Mouse (Mus musculus) midbrain, postnatal 0 days (tissue): Measurements from ENCODE around the gene Nebl. TPM values are rescaled to one million over a fixed set of nuclear protein-coding genes. Genes with fewer than 3 reads are reported as not detected.

ENCODE experiments used
- ATAC-seq: fragments of 200-750 bp; cut with Nextera tagmentation; 2 replicates; pipeline ENCODE4 v1.8.0; 2017; ENCODE audit warnings: moderate number of reproducible peaks, mild to moderate bottlenecking, moderate TSS enrichment, moderate library complexity; ENCODE audit not compliant: low FRiP score
- DNase-seq: peaks from one replicate; pipeline ENCODE4 v3.0.0-alpha.2; 2015; ENCODE audit warnings: low spot score
- H3K27ac ChIP-seq: fragments of 300-500 bp; sonication (generic); 2 replicates; pipeline ENCODE4 v1.5.1; 2014; ENCODE audit warnings: low read depth, mild to moderate bottlenecking, low read length, mixed read lengths
- H3K27me3 ChIP-seq: fragments of 300-500 bp; sonication (generic); 2 replicates; pipeline ENCODE4 v1.6.1; 2014; ENCODE audit warnings: low read length, control low read depth, mixed read lengths; ENCODE audit not compliant: insufficient read depth
- H3K36me3 ChIP-seq: fragments of 300-500 bp; sonication (generic); 2 replicates; pipeline ENCODE4 v1.6.1; 2014; ENCODE audit warnings: low read length, control low read depth, mixed read lengths; ENCODE audit not compliant: insufficient read depth
- H3K4me1 ChIP-seq: fragments of 300-500 bp; sonication (generic); 2 replicates; pipeline ENCODE4 v1.6.1; 2014; ENCODE audit warnings: mild to moderate bottlenecking, control low read depth, antibody characterized with exemption, low read length, mixed read lengths; ENCODE audit not compliant: insufficient read depth
- H3K4me2 ChIP-seq: fragments of 300-500 bp; sonication (generic); 2 replicates; pipeline ENCODE4 v1.6.1; 2014; ENCODE audit warnings: low read depth, mild to moderate bottlenecking, low read length, mixed read lengths; ENCODE audit not compliant: poor library complexity, severe bottlenecking
- H3K4me3 ChIP-seq: fragments of 300-500 bp; sonication (generic); 2 replicates; pipeline ENCODE4 v1.5.1; 2014; ENCODE audit warnings: low read depth, mild to moderate bottlenecking, low read length, moderate library complexity
- H3K9ac ChIP-seq: fragments of 300-500 bp; sonication (generic); replicated peaks from 2 replicates; pipeline ENCODE4 v1.6.1; 2014; ENCODE audit warnings: mild to moderate bottlenecking, low read length, moderate library complexity, mixed read lengths; ENCODE audit not compliant: poor library complexity, severe bottlenecking
- H3K9me3 ChIP-seq: fragments of 300-500 bp; sonication (generic); 2 replicates; pipeline ENCODE4 v1.6.1; 2016; ENCODE audit warnings: low read length, control low read depth
- CTCF ChIP-seq: IDR thresholded peaks from 2 replicates; pipeline ENCODE4 v1.5.1; 2016; ENCODE audit warnings: antibody characterized with exemption, mild to moderate bottlenecking
- WGBS: fragments of 180-500 bp; shearing (Covaris S2); extraction: QIAGEN DNeasy Blood & Tissue Kit; methylation state at CpG from one replicate; pipeline ENCODE4 v1.1.7; 2014; 5-methylcytosine and 5-hydroxymethylcytosine counted together
- polyA plus RNA-seq: library from polyadenylated mRNA; unstranded; fragments of >200 nt; fragmentation: Nextera tagmentation; extraction: Ambion mirVana; gene quantifications from 2 replicates; pipeline ENCODE4 v1.2.1, GENCODE M21; 2015
- total RNA-seq: library from RNA; depleted of rRNA; stranded (reverse); fragments of >200 nt; gene quantifications from 2 replicates; pipeline ENCODE4 v1.2.3, GENCODE M21; 2014

Nebl gene
- total and polyA plus RNA-seq, 2 experiments from 2014 or later = 11.7 to 24.0 TPM

GRCm38 (mm10) chr2:17703170-17703512, 28.1 kb downstream of the Nebl start:
- no peak for TF ChIP-seq CTCF
- WGBS = 48% methylated on average over 2 of the region's 2 CpGs
- no peaks in the 10 kb centered on the region for H3K36me3 ChIP-seq
- H3K9me3 ChIP-seq = no peaks in the 10 kb centered on the region
- peak; percentile 21 for DNase-seq
- H3K4me3 ChIP-seq = no peak overlapping the region
- no peak overlapping the region for H3K4me2 ChIP-seq
- H3K27me3 ChIP-seq = no peaks in the 10 kb centered on the region
- peak; percentile 70; the same call in 1 of the 2 replicates for ATAC-seq
- H3K4me1 ChIP-seq = peaks cover 5% of the 10 kb centered on the region
- H3K27ac ChIP-seq = peak overlapping the region; percentile 59; the same call in 1 of the 2 replicates
- no peak overlapping the region for H3K9ac ChIP-seq

GRCm38 (mm10) chr2:17702481-17703169, 28.6 kb downstream of the Nebl start:
- no peaks in the 10 kb centered on the region for H3K9me3 ChIP-seq
- no peak overlapping the region for H3K4me2 ChIP-seq
- TF ChIP-seq CTCF = no peak
- peaks cover 5% of the 10 kb centered on the region for H3K4me1 ChIP-seq
- no peaks in the 10 kb centered on the region for H3K36me3 ChIP-seq
- ATAC-seq = peak; percentile 60; the same call in 1 of the 2 replicates
- no peaks in the 10 kb centered on the region for H3K27me3 ChIP-seq
- H3K4me3 ChIP-seq = no peak overlapping the region
- H3K27ac ChIP-seq = peak overlapping the region; percentile 40; the same call in 1 of the 2 replicates
- no peak for DNase-seq
- 50% methylated on average over 7 of the region's 7 CpGs for WGBS
- H3K9ac ChIP-seq = no peak overlapping the region

GRCm38 (mm10) chr2:17698161-17699087, 32.8 kb downstream of the Nebl start:
- Histone ChIP-seq H3K4me2 (no peak overlapping the region), H3K27ac (no peak overlapping the region), H3K9ac (no peak overlapping the region), H3K27me3 (no peaks in the 10 kb centered on the region), H3K4me1 (no peaks in the 10 kb centered on the region; the same call in 1 of the 2 replicates), H3K36me3 (no peaks in the 10 kb centered on the region), H3K4me3 (no peak overlapping the region), H3K9me3 (no peaks in the 10 kb centered on the region)
- WGBS = 36% methylated on average over 4 of the region's 4 CpGs
- DNase-seq = peak; percentile 64
- no peak for TF ChIP-seq CTCF
- no peak for ATAC-seq

GRCm38 (mm10) chr2:17692926-17693325, 38.3 kb downstream of the Nebl start:
- H3K4me2 ChIP-seq = no peak overlapping the region
- ATAC-seq (no peak), DNase-seq (no peak)
- no peak overlapping the region for H3K9ac ChIP-seq
- no peaks in the 10 kb centered on the region for H3K27me3 ChIP-seq
- H3K4me1 ChIP-seq = no peaks in the 10 kb centered on the region
- TF ChIP-seq CTCF = no peak
- H3K36me3 ChIP-seq = no peaks in the 10 kb centered on the region
- no peaks in the 10 kb centered on the region for H3K9me3 ChIP-seq
- 79% methylated on average over 2 of the region's 2 CpGs for WGBS
- no peak overlapping the region for H3K27ac ChIP-seq
- H3K4me3 ChIP-seq = no peak overlapping the region

GRCm38 (mm10) chr2:17690264-17690663, 41.0 kb downstream of the Nebl start:
- no peak for TF ChIP-seq CTCF
- Histone ChIP-seq H3K4me2 (no peak overlapping the region), H3K36me3 (no peaks in the 10 kb centered on the region), H3K9ac (no peak overlapping the region), H3K27me3 (no peaks in the 10 kb centered on the region), H3K9me3 (no peaks in the 10 kb centered on the region), H3K4me3 (no peak overlapping the region), H3K27ac (peak overlapping the region; percentile 43), H3K4me1 (no peaks in the 10 kb centered on the region)
- DNase-seq (no peak), ATAC-seq (peak; percentile 47; the same call in 1 of the 2 replicates)
- 68% methylated on average over 5 of the region's 5 CpGs for WGBS

GRCm38 (mm10) chr2:17687141-17687540, 44.1 kb downstream of the Nebl start:
- Histone ChIP-seq H3K9me3 (no peaks in the 10 kb centered on the region), H3K4me3 (no peak overlapping the region), H3K27ac (no peak overlapping the region), H3K4me2 (no peak overlapping the region), H3K4me1 (no peaks in the 10 kb centered on the region), H3K36me3 (no peaks in the 10 kb centered on the region), H3K27me3 (no peaks in the 10 kb centered on the region), H3K9ac (no peak overlapping the region)
- TF ChIP-seq CTCF = no peak
- 76% methylated on average over 6 of the region's 6 CpGs for WGBS
- ATAC-seq = no peak
- no peak for DNase-seq
